Mouse (Mus musculus): ENCODE measurements around the gene Slit3.

- TF ChIP-seq GATA1 (IDR thresholded peaks at IDR 0.05; ENCODE audit: borderline replicate concordance, low read length) (no peak), FLI1 (IDR thresholded peaks at IDR 0.05; ENCODE audit: low read length) (no peak)
These were observed 272.8 kb downstream of the Slit3 start for GRCm38 (mm10) chr11:35393815-35394214.
